Mouse (Mus musculus): ENCODE measurements at regions not wholly inside any gene's neighbourhood (a gene's known extent, or its start where the extent isn't known, plus 50 kb on each side); places are given as distances from the start of the nearest gene placed in this dataset. TPM values are rescaled to one million over a fixed set of nuclear protein-coding genes. Genes with fewer than 3 reads are reported as not detected.
A peak's percentile ranks its signal among the peaks of the same experiment; 100 is the strongest.

- DNase-seq (no peak), ATAC-seq (no peak)
- Histone ChIP-seq H3K9ac (replicated peaks) (no peak overlapping the region), H3K4me3 (ENCODE audit: low read depth, low read length) (no peak overlapping the region), H3K27ac (ENCODE audit: low read depth) (no peak overlapping the region), H3K36me3 (replicated peaks; ENCODE audit: insufficient read depth, low read length) (no peaks in the 10 kb centered on the region), H3K4me2 (ENCODE audit: low read depth, low read length) (no peak overlapping the region), H3K27me3 (ENCODE audit: insufficient read depth, low read length) (no peaks in the 10 kb centered on the region), H3K9me3 (ENCODE audit: low read length) (no peaks in the 10 kb centered on the region), H3K4me1 (ENCODE audit: insufficient read depth) (peaks cover 18% of the 10 kb centered on the region; the same call in 1 of the 2 replicates)
- no peak for TF ChIP-seq CTCF (IDR thresholded peaks at IDR 0.05; ENCODE audit: low read depth)
- TF ChIP-seq EP300 (IDR thresholded peaks at IDR 0.05; ENCODE audit: low read depth): no peak
- 86% methylated on average over 3 of the region's 3 CpGs for WGBS (ENCODE audit: insufficient replicate concordance)
Observed at GRCm38 (mm10) chr16:92886226-92886625, 60.3 kb upstream of the Runx1 start.

- 29% methylated on average over 12 of the region's 12 CpGs for WGBS (ENCODE audit: insufficient replicate concordance)
- Histone ChIP-seq H3K27me3 (ENCODE audit: insufficient read depth, low read length) (no peaks in the 10 kb centered on the region), H3K4me3 (ENCODE audit: low read depth, low read length) (no peak overlapping the region), H3K9ac (replicated peaks) (no peak overlapping the region), H3K4me2 (ENCODE audit: low read depth, low read length) (peak overlapping the region; percentile 37), H3K27ac (ENCODE audit: low read depth) (no peak overlapping the region), H3K4me1 (ENCODE audit: insufficient read depth) (peaks cover 24% of the 10 kb centered on the region; the same call in 1 of the 2 replicates), H3K9me3 (ENCODE audit: low read length) (no peaks in the 10 kb centered on the region), H3K36me3 (replicated peaks; ENCODE audit: insufficient read depth, low read length) (no peaks in the 10 kb centered on the region)
- peak; percentile 61 for DNase-seq
- ATAC-seq: peak; percentile 96
- TF ChIP-seq EP300 (IDR thresholded peaks at IDR 0.05; ENCODE audit: low read depth): peak; percentile 87
- TF ChIP-seq CTCF (IDR thresholded peaks at IDR 0.05; ENCODE audit: low read depth): no peak
Observed at GRCm38 (mm10) chr16:92883821-92884272, 57.9 kb upstream of the Runx1 start.

GRCm38 (mm10) chr16:92880356-92881043 is 54.6 kb upstream of the Runx1 start:
- H3K9me3 ChIP-seq (ENCODE audit: low read length): no peaks in the 10 kb centered on the region
- H3K9ac ChIP-seq (replicated peaks): no peak overlapping the region
- H3K36me3 ChIP-seq (replicated peaks; ENCODE audit: insufficient read depth, low read length): no peaks in the 10 kb centered on the region
- no peak overlapping the region for H3K4me2 ChIP-seq (ENCODE audit: low read depth, low read length)
- DNase-seq (no peak), ATAC-seq (no peak)
- no peaks in the 10 kb centered on the region for H3K27me3 ChIP-seq (ENCODE audit: insufficient read depth, low read length)
- WGBS (ENCODE audit: insufficient replicate concordance): 44% methylated on average over 3 of the region's 3 CpGs
- H3K27ac ChIP-seq (ENCODE audit: low read depth): no peak overlapping the region
- H3K4me3 ChIP-seq (ENCODE audit: low read depth, low read length): no peak overlapping the region
- H3K4me1 ChIP-seq (ENCODE audit: insufficient read depth): peaks cover 24% of the 10 kb centered on the region; the same call in 1 of the 2 replicates
- TF ChIP-seq EP300 (IDR thresholded peaks at IDR 0.05; ENCODE audit: low read depth): no peak
- no peak for TF ChIP-seq CTCF (IDR thresholded peaks at IDR 0.05; ENCODE audit: low read depth)

- TF ChIP-seq EP300 (IDR thresholded peaks at IDR 0.05; ENCODE audit: low read depth): no peak
- TF ChIP-seq CTCF (IDR thresholded peaks at IDR 0.05; ENCODE audit: low read depth): no peak
- Histone ChIP-seq H3K4me3 (ENCODE audit: low read depth, low read length) (no peak overlapping the region), H3K27me3 (ENCODE audit: insufficient read depth, low read length) (no peaks in the 10 kb centered on the region), H3K36me3 (replicated peaks; ENCODE audit: insufficient read depth, low read length) (no peaks in the 10 kb centered on the region), H3K4me2 (ENCODE audit: low read depth, low read length) (no peak overlapping the region), H3K4me1 (ENCODE audit: insufficient read depth) (peaks cover 9% of the 10 kb centered on the region; the same call in 1 of the 2 replicates), H3K9ac (replicated peaks) (no peak overlapping the region), H3K27ac (ENCODE audit: low read depth) (no peak overlapping the region), H3K9me3 (ENCODE audit: low read length) (no peaks in the 10 kb centered on the region)
- ATAC-seq: no peak
- no peak for DNase-seq
- 76% methylated on average over 10 of the region's 10 CpGs for WGBS (ENCODE audit: insufficient replicate concordance)
Observed at GRCm38 (mm10) chr16:92878081-92878480, 52.1 kb upstream of the Runx1 start.

MicroRNAs in the stretch of these regions (microRNA counts, 519-probe panel; counts per million panel counts)
- microRNA mmu-miR-802: not detected

Small RNAs in the stretch of these regions (microRNA-seq; reads per million reads assigned to microRNA genes)
- gene Gm28003 (not detected), gene Mir802 (159 reads per million, percentile 48 among the genes with 10 or more reads in this experiment)
